Mouse (Mus musculus): ENCODE measurements around the gene Pdzd2.

- no peak for TF ChIP-seq GATA1 (IDR thresholded peaks at IDR 0.05; ENCODE audit: borderline replicate concordance, low read length)
- TF ChIP-seq FLI1 (IDR thresholded peaks at IDR 0.05; ENCODE audit: low read length) = no peak
Measured at GRCm38 (mm10) chr15:12365416-12366071, 374.2 kb downstream of the Pdzd2 start.

All from megakaryocyte, embryonic 14.5 days (primary cell).